Mouse (Mus musculus) heart, postnatal 0 days (tissue): ENCODE measurements around the gene Pou6f1.

ENCODE experiments used
- CTCF ChIP-seq: IDR thresholded peaks from 2 replicates; pipeline ENCODE4 v1.5.1; 2016; ENCODE audit warnings: antibody characterized with exemption, control low read depth, low read depth
- EP300 ChIP-seq: IDR thresholded peaks from 2 replicates; pipeline ENCODE4 v1.6.1; 2016; ENCODE audit warnings: antibody characterized with exemption, low read depth

DNA sequence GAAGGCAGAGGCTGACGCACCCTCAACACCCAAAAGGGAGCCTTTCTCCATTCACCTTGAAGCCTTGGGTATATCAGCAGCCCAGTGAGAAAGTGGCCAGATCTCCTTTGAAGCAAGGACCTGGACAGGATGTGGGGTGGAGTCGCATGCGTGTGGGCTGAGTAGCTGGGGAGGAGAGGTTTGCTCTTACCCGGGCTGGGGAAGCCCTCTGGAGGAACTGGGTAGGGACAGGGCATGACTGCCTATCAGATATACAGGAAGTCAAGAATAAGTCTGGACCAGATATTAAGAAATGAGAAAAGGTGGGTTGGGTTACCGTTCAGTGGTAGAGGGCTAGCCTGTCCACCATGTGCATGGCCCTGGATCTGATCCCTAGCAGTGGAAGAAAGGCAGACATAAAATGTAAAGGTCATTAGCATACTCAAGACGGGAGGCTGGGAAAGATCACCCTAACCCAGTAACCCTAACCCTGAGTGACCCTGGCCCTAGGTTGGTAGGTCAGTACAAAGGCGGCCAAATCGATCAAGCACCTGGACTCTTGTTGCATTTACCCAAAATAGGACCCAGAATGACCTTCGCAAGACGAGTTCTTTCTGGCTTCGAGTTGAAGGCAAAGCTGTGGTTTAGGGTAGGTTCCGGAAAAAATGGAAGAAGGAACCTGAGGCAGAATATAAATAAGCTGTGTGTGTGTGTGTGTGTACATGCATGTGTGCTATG lies 31.8 kb upstream of the Pou6f1 start:
- TF ChIP-seq CTCF = no peak
- no peak for TF ChIP-seq EP300
